Mouse (Mus musculus) E14TG2a.4 (cell line): ENCODE measurements at regions not wholly inside any gene's neighbourhood (a gene's known extent, or its start where the extent isn't known, plus 50 kb on each side); places are given as distances from the start of the nearest gene placed in this dataset.

Experiments used
- CTCF ChIP-seq: conservative IDR thresholded peaks from 2 replicates; pipeline ENCODE4 v1.5.1; 2014; ENCODE audit warnings: low read length
- POU5F1 ChIP-seq: IDR thresholded peaks from 2 replicates; pipeline ENCODE4 v1.6.1; 2014; ENCODE audit warnings: low read length, borderline replicate concordance

- TF ChIP-seq CTCF (no peak), POU5F1 (peak; percentile 48; the same call in 1 of the 2 replicates)
Observed at GRCm38 (mm10) chr6:52435358-52435757, 122.1 kb downstream of the Evx1 start.
